Mouse (Mus musculus) heart, adult 2 months (tissue): ENCODE measurements around the gene Snx9. TPM values are rescaled to one million over a fixed set of nuclear protein-coding genes. Genes with fewer than 3 reads are reported as not detected.

Experiments used
- DNase-seq, 2 experiments: peaks; one replicate each; pipeline ENCODE4 v3.0.0; 2021
- H3K27ac ChIP-seq: fragments of 200-600 bp; 2 replicates; pipeline ENCODE4 v1.8.1; 2022
- H3K27me3 ChIP-seq: fragments of 200-500 bp; 2 replicates; pipeline ENCODE4 v1.6.1; 2012; ENCODE audit warnings: mild to moderate bottlenecking, low read length, inconsistent platforms, mixed read lengths; ENCODE audit not compliant: control insufficient read depth, insufficient read depth
- H3K36me3 ChIP-seq: fragments of 200-500 bp; 2 replicates; pipeline ENCODE4 v1.6.1; 2012; ENCODE audit warnings: low read length, inconsistent platforms; ENCODE audit not compliant: control insufficient read depth, insufficient read depth
- H3K4me1 ChIP-seq: fragments of 200-500 bp; 2 replicates; pipeline ENCODE4 v1.6.1; 2011; ENCODE audit warnings: low read length; ENCODE audit not compliant: control insufficient read depth, insufficient read depth
- H3K4me3 ChIP-seq: fragments of 200-600 bp; 2 replicates; pipeline ENCODE4 v1.8.1; 2022
- H3K79me2 ChIP-seq: fragments of 200-500 bp; replicated peaks from 2 replicates; pipeline ENCODE4 v1.6.1; 2012; ENCODE audit warnings: mild to moderate bottlenecking, inconsistent platforms, low read length, moderate library complexity, mixed read lengths; ENCODE audit not compliant: control insufficient read depth, insufficient read depth
- H3K9ac ChIP-seq: fragments of 200-500 bp; 2 replicates; pipeline ENCODE4 v1.6.1; 2012; ENCODE audit warnings: low read depth, mild to moderate bottlenecking, control low read depth, inconsistent platforms, low read length, mixed read lengths
- CTCF ChIP-seq: fragments of 200-600 bp; IDR thresholded peaks from 2 replicates; pipeline ENCODE4 v1.8.1; 2022; ENCODE audit warnings: antibody characterized with exemption, mild to moderate bottlenecking, moderate library complexity
- EP300 ChIP-seq: fragments of 200-500 bp; IDR thresholded peaks from 2 replicates; pipeline ENCODE4 v1.6.1; 2011; ENCODE audit warnings: low read depth, low read length, control low read depth; ENCODE audit not compliant: insufficient read depth
- POLR2A ChIP-seq: fragments of 200-500 bp; IDR thresholded peaks from 2 replicates; pipeline ENCODE4 v1.6.1; 2011; ENCODE audit warnings: mild to moderate bottlenecking, low read depth, low read length, control low read depth; ENCODE audit not compliant: insufficient read depth
- WGBS: fragments of 180-500 bp; shearing (Covaris S2); methylation state at CpG from one replicate; pipeline ENCODE4 v1.1.7; 2018; 5-methylcytosine and 5-hydroxymethylcytosine counted together
- intact Hi-C: fragments of 180-260 bp; cut with DNase I; formaldehyde crosslinking; loops from one replicate; pipeline ENCODE4 v1.15.1; 2025
- polyA plus RNA-seq: library from polyadenylated mRNA; depleted of rRNA; stranded (reverse); fragments of >200 nt; gene quantifications from 2 replicates; pipeline ENCODE4 v1.2.3, GENCODE M21; 2012
- total RNA-seq, 2 experiments: library from RNA; stranded (reverse); gene quantifications; 2 replicates each; pipeline ENCODE4 v1.2.3; 2021

Gene Snx9
- total and polyA plus RNA-seq, 3 experiments, result 16.7 to 31.9 (median 30.2) TPM

- TF ChIP-seq EP300 (no peak), CTCF (no peak), POLR2A (no peak)
- intact Hi-C loops, result no loop called here
- H3K4me1 ChIP-seq, result no peaks in the 10 kb centered on the region
Observed at GRCm38 (mm10) chr17:5897326-5898200, 56.4 kb downstream of the Snx9 start.

GRCm38 (mm10) chr17:5899251-5899650 is 58.1 kb downstream of the Snx9 start:
- DNase-seq, result no peak
- intact Hi-C loops, result no loop called here
- no peak overlapping the region for H3K9ac ChIP-seq
- no peaks in the 10 kb centered on the region for H3K4me1 ChIP-seq
- H3K27ac ChIP-seq, result no peak overlapping the region
- no peaks in the 10 kb centered on the region for H3K79me2 ChIP-seq
- WGBS, result 79% methylated on average over 6 of the region's 6 CpGs
- H3K36me3 ChIP-seq, result no peaks in the 10 kb centered on the region
- H3K27me3 ChIP-seq, result no peaks in the 10 kb centered on the region
- TF ChIP-seq CTCF (no peak), POLR2A (no peak), EP300 (no peak)
- H3K4me3 ChIP-seq, result no peak overlapping the region

More at GRCm38 (mm10) chr17:5897326-5898200, 56.4 kb downstream of the Snx9 start:
- Histone ChIP-seq H3K27me3 (no peaks in the 10 kb centered on the region), H3K4me3 (no peak overlapping the region), H3K9ac (no peak overlapping the region), H3K36me3 (no peaks in the 10 kb centered on the region), H3K79me2 (no peaks in the 10 kb centered on the region), H3K27ac (no peak overlapping the region)
- no peak for DNase-seq
- 90% methylated on average over 17 of the region's 17 CpGs for WGBS

DNA sequence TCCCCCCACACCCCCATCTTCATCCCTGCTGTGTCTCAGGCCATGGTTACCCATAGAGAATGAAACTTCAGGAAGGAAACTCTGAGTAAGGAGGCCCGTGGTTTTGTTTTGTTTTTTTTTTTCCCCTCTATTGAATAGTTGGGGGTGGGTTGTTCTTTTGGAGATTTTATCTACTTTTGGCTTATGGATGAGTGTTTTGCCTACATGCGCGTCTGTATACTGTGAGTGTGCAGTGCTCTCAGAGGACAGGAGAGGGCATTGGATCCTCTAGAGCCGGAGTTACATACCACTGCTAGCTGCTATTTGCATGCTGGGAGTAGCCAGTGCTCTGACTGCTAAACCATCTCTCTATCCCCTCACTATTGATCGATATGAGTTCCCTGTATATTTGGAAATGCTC is 60.3 kb downstream of the Snx9 start:
- no peaks in the 10 kb centered on the region for H3K79me2 ChIP-seq

DNA sequence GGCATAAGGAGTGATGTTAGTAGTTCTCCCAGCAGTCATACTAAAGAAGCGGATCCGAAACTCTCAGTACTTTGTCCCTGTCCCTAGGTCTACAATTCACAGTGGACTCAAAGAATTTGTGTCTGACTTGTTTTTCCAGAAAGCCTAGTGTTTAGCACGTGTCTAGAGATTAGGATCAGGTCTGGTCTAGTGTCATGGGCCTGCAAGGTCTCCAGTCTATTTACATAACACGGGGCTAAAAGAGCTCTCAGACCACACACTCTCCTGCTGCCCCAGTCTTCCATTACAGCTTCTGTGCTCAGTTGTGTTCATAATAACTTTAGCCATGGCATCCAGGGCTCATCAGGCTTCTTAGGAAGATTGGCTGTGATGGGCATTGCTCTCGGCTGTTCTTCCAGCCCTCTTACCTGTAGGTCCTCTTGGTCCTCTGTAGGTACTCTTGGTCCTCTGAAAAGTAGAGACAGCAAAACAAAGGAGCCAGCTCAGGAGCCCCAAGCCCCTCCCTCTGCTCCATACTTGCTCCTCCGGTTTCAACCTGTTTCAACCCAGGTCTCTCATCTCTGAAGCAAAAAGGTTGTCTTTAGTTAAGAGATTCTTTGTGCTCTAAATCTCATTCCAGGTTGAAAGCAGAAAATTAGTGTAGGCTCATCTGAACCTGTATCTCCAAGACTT is 62.6 kb downstream of the Snx9 start:
- Histone ChIP-seq H3K36me3 (no peaks in the 10 kb centered on the region; the same call in 1 of the 2 replicates), H3K9ac (no peak overlapping the region), H3K79me2 (no peaks in the 10 kb centered on the region), H3K4me3 (no peak overlapping the region), H3K27me3 (no peaks in the 10 kb centered on the region), H3K4me1 (no peaks in the 10 kb centered on the region), H3K27ac (no peak overlapping the region)
- DNase-seq, result no peak
- 79% methylated on average over 6 of the region's 6 CpGs for WGBS
- intact Hi-C loops, result no loop called here
- no peak for TF ChIP-seq POLR2A
- TF ChIP-seq CTCF, result no peak
- no peak for TF ChIP-seq EP300

More for the DNA sequence above, 60.3 kb downstream of the Snx9 start:
- 62% methylated on average over 5 of the region's 5 CpGs for WGBS
- Histone ChIP-seq H3K27me3 (no peaks in the 10 kb centered on the region), H3K36me3 (no peaks in the 10 kb centered on the region; the same call in 1 of the 2 replicates), H3K9ac (no peak overlapping the region), H3K27ac (no peak overlapping the region), H3K4me3 (no peak overlapping the region), H3K4me1 (no peaks in the 10 kb centered on the region)
- DNase-seq, result no peak
- intact Hi-C loops, result no loop called here
- no peak for TF ChIP-seq POLR2A
- TF ChIP-seq EP300, result no peak
- TF ChIP-seq CTCF, result no peak

DNA sequence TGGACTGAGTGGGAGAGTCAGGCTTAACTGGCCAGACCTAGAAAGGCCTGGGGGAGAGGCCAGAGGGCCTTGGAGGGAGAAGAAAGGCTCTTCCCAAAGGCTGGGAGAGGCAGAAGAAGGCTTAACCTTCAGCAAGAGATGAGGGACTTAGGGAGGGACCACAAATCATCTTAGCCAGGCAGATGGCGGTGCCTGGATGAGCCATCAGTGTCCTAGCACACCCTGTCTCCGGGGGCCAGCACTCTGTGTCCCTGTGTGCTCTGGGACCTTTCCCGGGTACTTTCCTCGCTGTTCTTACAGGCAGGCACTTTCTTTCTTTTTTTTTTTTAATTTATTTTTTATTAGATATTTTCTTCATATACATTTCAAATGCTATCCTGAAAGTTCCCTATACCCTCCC is 68.6 kb downstream of the Snx9 start:
- Histone ChIP-seq H3K27ac (no peak overlapping the region), H3K4me1 (no peaks in the 10 kb centered on the region), H3K79me2 (no peaks in the 10 kb centered on the region), H3K4me3 (no peak overlapping the region), H3K36me3 (no peaks in the 10 kb centered on the region; the same call in 1 of the 2 replicates), H3K27me3 (no peaks in the 10 kb centered on the region), H3K9ac (no peak overlapping the region)
- intact Hi-C loops, result no loop called here
- no peak for TF ChIP-seq CTCF
- no peak for TF ChIP-seq EP300
- no peak for TF ChIP-seq POLR2A
- no peak for DNase-seq
- 91% methylated on average over 4 of the region's 4 CpGs for WGBS

DNA sequence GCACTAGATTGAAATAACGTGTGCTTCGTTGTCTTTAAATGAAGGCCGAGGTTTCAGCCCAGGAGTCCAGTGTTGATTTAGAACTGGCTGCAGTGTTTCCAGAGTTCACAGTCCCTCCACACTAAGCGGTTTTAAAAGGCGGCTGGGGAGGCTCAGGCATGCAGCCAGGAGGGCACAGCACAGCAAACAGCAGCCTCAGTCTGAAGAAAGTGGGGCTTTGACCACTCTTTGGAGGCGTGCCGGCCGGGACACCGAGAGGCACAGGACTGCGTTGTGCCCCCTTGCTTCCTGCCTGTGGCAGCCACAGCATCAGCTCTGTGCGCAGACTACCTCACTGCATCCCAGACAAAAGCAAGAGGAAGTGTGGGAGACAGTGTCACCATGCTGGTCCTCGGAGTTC is 70.5 kb downstream of the Snx9 start:
- intact Hi-C loops, result no loop called here
- 82% methylated on average over 12 of the region's 12 CpGs for WGBS
- Histone ChIP-seq H3K4me3 (no peak overlapping the region), H3K27me3 (no peaks in the 10 kb centered on the region), H3K27ac (no peak overlapping the region), H3K9ac (no peak overlapping the region), H3K79me2 (no peaks in the 10 kb centered on the region), H3K36me3 (no peaks in the 10 kb centered on the region), H3K4me1 (no peaks in the 10 kb centered on the region)
- TF ChIP-seq POLR2A (no peak), EP300 (no peak), CTCF (no peak)
- DNase-seq, result no peak
